31 mouse cellular contexts compared by ENCODE assay signal in genomic region chr1:171716232-171716631, GRCm38 (mm10). TPM values are rescaled to one million over a fixed set of nuclear protein-coding genes. Genes with fewer than 3 reads are reported as not detected.
"Had no signal": no experiment of that assay in that cellular context is flagged by ENCODE, and none has a peak within 500 bp of the region (broad histone marks: within the 10 kb centered on the region; RNA-seq: fewer than 3 reads in every experiment).

No protein-coding gene starts in this region.

- H3K27ac ChIP-seq: embryonic facial prominence, embryonic 10.5 days; embryonic facial prominence, embryonic 12.5 days; embryonic facial prominence, embryonic 13.5 days; embryonic facial prominence, embryonic 15.5 days; forebrain, embryonic 10.5 days; forebrain, embryonic 12.5 days; forebrain, embryonic 13.5 days; forebrain, embryonic 15.5 days; gastrocnemius, adult 2 months; heart, adult 2 months had no signal

- ATAC-seq: forebrain, embryonic 13.5 days; forebrain, embryonic 14.5 days; forebrain, embryonic 15.5 days; forebrain, embryonic 16.5 days; forebrain, postnatal 0 days had no signal

- H3K36me3 ChIP-seq: embryonic facial prominence, embryonic 10.5 days; embryonic facial prominence, embryonic 12.5 days; embryonic facial prominence, embryonic 13.5 days; embryonic facial prominence, embryonic 15.5 days; forebrain, embryonic 10.5 days; forebrain, embryonic 12.5 days; forebrain, embryonic 15.5 days had no signal

- H3K4me3 ChIP-seq: embryonic facial prominence, embryonic 10.5 days; embryonic facial prominence, embryonic 12.5 days; embryonic facial prominence, embryonic 13.5 days; embryonic facial prominence, embryonic 15.5 days; erythroblast, embryonic 14.5 days; forebrain, embryonic 10.5 days; forebrain, embryonic 12.5 days; forebrain, embryonic 13.5 days; forebrain, embryonic 15.5 days; gastrocnemius, adult 2 months; heart, adult 2 months had no signal

- H3K4me1 ChIP-seq: embryonic facial prominence, embryonic 10.5 days; embryonic facial prominence, embryonic 12.5 days; embryonic facial prominence, embryonic 13.5 days; embryonic facial prominence, embryonic 15.5 days; forebrain, embryonic 10.5 days; forebrain, embryonic 12.5 days; forebrain, embryonic 13.5 days; forebrain, embryonic 15.5 days had no signal

- H3K9ac ChIP-seq: embryonic facial prominence, embryonic 12.5 days; embryonic facial prominence, embryonic 13.5 days; embryonic facial prominence, embryonic 15.5 days; forebrain, embryonic 12.5 days; forebrain, embryonic 13.5 days; forebrain, embryonic 15.5 days; forebrain, postnatal 0 days had no signal

- H3K4me2 ChIP-seq: embryonic facial prominence, embryonic 12.5 days; embryonic facial prominence, embryonic 13.5 days; embryonic facial prominence, embryonic 15.5 days; forebrain, embryonic 12.5 days; forebrain, embryonic 13.5 days; forebrain, embryonic 15.5 days had no signal

- DNase-seq: cerebellum, adult 2 months; cerebellum, adult 8-10 months; cerebellum, adult 9-10 months; cerebellum, adult 9-11 months; cerebellum, postnatal 10 days; cerebellum, postnatal 14 days; cerebellum, postnatal 25 days; cerebellum, postnatal 36 days; embryo, embryonic 11 days; forebrain, postnatal 0 days; gastrocnemius, adult 2 months; gastrocnemius, postnatal 10 days; gastrocnemius, postnatal 14 days; gastrocnemius, postnatal 25 days; gastrocnemius, postnatal 36 days; heart, adult 11 months; heart, adult 18-20 months; heart, adult 2 months had no signal

- H3K27me3 ChIP-seq: embryonic facial prominence, embryonic 12.5 days; embryonic facial prominence, embryonic 13.5 days; embryonic facial prominence, embryonic 15.5 days; forebrain, embryonic 12.5 days; forebrain, embryonic 13.5 days; forebrain, embryonic 15.5 days had no signal

- H3K9me3 ChIP-seq: embryonic facial prominence, embryonic 10.5 days; embryonic facial prominence, embryonic 12.5 days; embryonic facial prominence, embryonic 13.5 days; embryonic facial prominence, embryonic 15.5 days; forebrain, embryonic 10.5 days; forebrain, embryonic 12.5 days; forebrain, embryonic 13.5 days; forebrain, embryonic 15.5 days had no signal

RNA-seq across cellular contexts. Expression of gene Cd48, which starts 34.4 kb away (rescaled TPM):
- polyA plus RNA-seq: erythroblast, embryonic 14.5 days; forebrain, embryonic 11.5 days had no signal

RNA-seq across cellular contexts. Expression of gene Slamf1, which starts 50.7 kb away (rescaled TPM):
- total RNA-seq: gastrocnemius, adult 2 months; gastrocnemius, postnatal 14 days; gastrocnemius, postnatal 25 days; granulocyte monocyte progenitor cell, adult 5-6 weeks had no signal
- polyA plus RNA-seq: cerebellum, adult 2 months had no signal
